Mouse (Mus musculus) urinary bladder, adult 18-20 months (tissue): ENCODE results near the gene Ptges.
A peak's percentile ranks its signal among the peaks of the same experiment; 100 is the strongest.

Experiments used
- DNase-seq, 2 experiments: peaks; one replicate each; pipeline ENCODE4 v3.0.0; 2022; ENCODE audit warnings: low spot score in 2 of 2, mixed read lengths in 2 of 2

Ptges gene

GRCm38 (mm10) chr2:30850581-30850980 lies 79.1 kb downstream of the Ptges start:
- DNase-seq, result no peak

- DNase-seq, result no peak
Observed at GRCm38 (mm10) chr2:30848184-30848583, 81.5 kb downstream of the Ptges start.

- DNase-seq, result no peak
Observed at GRCm38 (mm10) chr2:30846723-30847122, 82.9 kb downstream of the Ptges start.

GRCm38 (mm10) chr2:30846236-30846635 lies 83.4 kb downstream of the Ptges start:
- no peak for DNase-seq

GRCm38 (mm10) chr2:30845152-30846070 lies 84.3 kb downstream of the Ptges start:
- peak in 1 of 2 experiments; percentile 30 for DNase-seq

- no peak for DNase-seq
Observed at GRCm38 (mm10) chr2:30842615-30843014, 87.0 kb downstream of the Ptges start.
